Mouse (Mus musculus) bone marrow macrophage, adult 2 months (primary cell): Measurements from ENCODE around the gene Cyp2d10.
"Not testable (repeated sequence)": the region's sequence is repeated elsewhere in the genome, so short reads cannot be mapped to it uniquely, and the experiment has no call there.

Experiments used
- CTCF ChIP-seq: IDR thresholded peaks from 2 replicates; pipeline ENCODE4 v1.5.1; 2012; ENCODE audit warnings: low read depth, mild to moderate bottlenecking, low read length, moderate library complexity
- POLR2A ChIP-seq: IDR thresholded peaks from 2 replicates; pipeline ENCODE4 v1.6.1; 2012; ENCODE audit warnings: mild to moderate bottlenecking, low read depth, low read length, borderline replicate concordance

- TF ChIP-seq CTCF, POLR2A: not testable (repeated sequence)
Observed at GRCm38 (mm10) chr15:82452133-82452532, 45.1 kb upstream of the Cyp2d10 start.
